Mouse (Mus musculus) myocyte (in vitro differentiated cells): ENCODE measurements around the gene Sat2.

Source experiments
- CEBPB ChIP-seq: IDR thresholded peaks from 2 replicates; pipeline ENCODE4 v1.6.1; 2011; ENCODE audit warnings: mild to moderate bottlenecking, moderate library complexity; ENCODE audit not compliant: poor library complexity, insufficient read depth, severe bottlenecking
- E2F4 ChIP-seq: IDR thresholded peaks from one replicate; pipeline ENCODE4 v1.6.1; 2011; ENCODE audit warnings: mild to moderate bottlenecking, control low read depth, moderate library complexity; ENCODE audit not compliant: insufficient read depth
- MYOD1 ChIP-seq, 3 experiments: IDR thresholded peaks; one replicate each; pipeline ENCODE4 v1.6.1; 2011; ENCODE audit warnings: control low read depth in 2 of 3, low read depth in 2 of 3, mild to moderate bottlenecking in 2 of 3, moderate library complexity in 1 of 3; ENCODE audit not compliant: insufficient read length in 2 of 3, control insufficient read depth in 1 of 3
- MYOG ChIP-seq, 3 experiments: IDR thresholded peaks; one replicate each; pipeline ENCODE4 v1.6.1; 2011; ENCODE audit warnings: control low read depth in 2 of 3, low read depth in 2 of 3, mild to moderate bottlenecking in 2 of 3; ENCODE audit not compliant: insufficient read length in 2 of 3, control insufficient read depth in 1 of 3, insufficient read depth in 1 of 3
- POLR2A ChIP-seq: IDR thresholded peaks from one replicate; pipeline ENCODE4 v1.6.1; 2011; ENCODE audit warnings: low read depth, mild to moderate bottlenecking, control low read depth, moderate library complexity; ENCODE audit not compliant: insufficient read length
- POLR2AphosphoS2 ChIP-seq: IDR thresholded peaks from one replicate; pipeline ENCODE4 v1.6.1; 2011; ENCODE audit warnings: low read depth, control low read depth; ENCODE audit not compliant: insufficient read length
- SRF ChIP-seq: IDR thresholded peaks from one replicate; pipeline ENCODE4 v1.6.1; 2011; ENCODE audit warnings: low read depth; ENCODE audit not compliant: control insufficient read depth, insufficient read length
- TCF3 ChIP-seq: IDR thresholded peaks from one replicate; pipeline ENCODE4 v1.6.1; 2011; ENCODE audit warnings: low read depth, control low read depth; ENCODE audit not compliant: insufficient read length
- USF1 ChIP-seq: IDR thresholded peaks from one replicate; pipeline ENCODE4 v1.6.1; 2011; ENCODE audit warnings: low read depth, mild to moderate bottlenecking, control low read depth, moderate library complexity

GRCm38 (mm10) chr11:69603516-69603915 lies 18.3 kb upstream of the Sat2 start:
- TF ChIP-seq POLR2A: no peak
- TF ChIP-seq USF1: no peak
- TF ChIP-seq E2F4: no peak
- no peak for TF ChIP-seq TCF3
- TF ChIP-seq MYOD1 (IDR thresholded peaks at IDR 0.05; ENCODE audit: control insufficient read depth in 1 of 3, insufficient read length in 2 of 3, low read depth in 2 of 3): no peak
- TF ChIP-seq MYOG (IDR thresholded peaks at IDR 0.05; ENCODE audit: control insufficient read depth in 1 of 3, insufficient read depth in 1 of 3, insufficient read length in 2 of 3, low read depth in 2 of 3): no peak
- TF ChIP-seq CEBPB: no peak
- no peak for TF ChIP-seq SRF
- TF ChIP-seq POLR2AphosphoS2: no peak
